Mouse (Mus musculus) gastrocnemius, postnatal 36 days (tissue): ENCODE results near the gene 4931428L18Rik. TPM values are rescaled to one million over a fixed set of nuclear protein-coding genes. Genes with fewer than 3 reads are reported as not detected.

ENCODE experiments used
- DNase-seq, 2 experiments: peaks; one replicate each; pipeline ENCODE4 v3.0.0; 2022
- intact Hi-C: fragments of 180-260 bp; cut with DNase I; formaldehyde crosslinking; loops from one replicate; pipeline ENCODE4 v1.15.1; 2025
- total RNA-seq, 2 experiments: library from RNA; stranded (reverse); gene quantifications; 2 replicates each; pipeline ENCODE4 v1.2.3; 2021

The 4931428L18Rik gene
- total RNA-seq, 2 experiments from 2014 or later = not detected

DNA sequence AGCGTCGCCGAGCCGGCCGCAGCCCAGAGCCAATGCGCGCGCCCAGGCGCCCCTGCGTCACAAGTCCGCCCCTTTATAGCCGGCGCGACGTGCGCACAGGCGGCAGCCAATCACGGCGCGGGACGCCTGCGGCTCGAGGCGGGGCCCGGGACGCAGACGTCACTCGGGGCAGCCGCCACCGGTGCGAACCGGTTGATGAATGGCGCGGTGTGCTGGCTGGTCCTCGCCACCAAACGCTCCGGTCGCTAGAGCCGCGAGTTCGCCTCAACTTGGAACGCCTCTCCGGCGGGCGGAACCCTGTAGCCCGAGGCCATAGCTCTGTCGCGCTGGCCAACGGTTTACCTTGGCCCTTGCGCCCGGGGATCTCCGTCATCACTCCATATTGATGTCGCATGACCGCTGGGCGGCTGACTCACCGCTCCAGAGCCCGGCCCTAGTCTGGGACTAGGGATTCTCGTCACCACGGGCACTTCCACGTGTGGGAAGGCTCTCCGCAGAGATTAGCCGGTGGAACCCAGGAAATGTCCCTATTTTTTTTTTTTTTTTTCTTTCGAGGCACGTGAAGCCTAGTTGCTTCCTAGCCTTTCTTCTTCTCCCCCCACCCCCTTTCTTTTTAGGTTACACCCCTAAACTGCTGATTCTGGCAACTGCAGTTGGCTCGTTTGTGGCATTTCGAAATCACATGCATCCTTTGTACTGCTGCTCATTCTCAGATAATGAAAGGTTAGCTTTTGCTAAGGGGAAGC is 272.6 kb downstream of the 4931428L18Rik start:
- intact Hi-C loops = loop anchor here (5.0 kb wide), 2 partner anchors 67 to 78 kb away; partner anchors contain the start of gene Phf3
- peak; percentile 93 to 95 for DNase-seq

DNA sequence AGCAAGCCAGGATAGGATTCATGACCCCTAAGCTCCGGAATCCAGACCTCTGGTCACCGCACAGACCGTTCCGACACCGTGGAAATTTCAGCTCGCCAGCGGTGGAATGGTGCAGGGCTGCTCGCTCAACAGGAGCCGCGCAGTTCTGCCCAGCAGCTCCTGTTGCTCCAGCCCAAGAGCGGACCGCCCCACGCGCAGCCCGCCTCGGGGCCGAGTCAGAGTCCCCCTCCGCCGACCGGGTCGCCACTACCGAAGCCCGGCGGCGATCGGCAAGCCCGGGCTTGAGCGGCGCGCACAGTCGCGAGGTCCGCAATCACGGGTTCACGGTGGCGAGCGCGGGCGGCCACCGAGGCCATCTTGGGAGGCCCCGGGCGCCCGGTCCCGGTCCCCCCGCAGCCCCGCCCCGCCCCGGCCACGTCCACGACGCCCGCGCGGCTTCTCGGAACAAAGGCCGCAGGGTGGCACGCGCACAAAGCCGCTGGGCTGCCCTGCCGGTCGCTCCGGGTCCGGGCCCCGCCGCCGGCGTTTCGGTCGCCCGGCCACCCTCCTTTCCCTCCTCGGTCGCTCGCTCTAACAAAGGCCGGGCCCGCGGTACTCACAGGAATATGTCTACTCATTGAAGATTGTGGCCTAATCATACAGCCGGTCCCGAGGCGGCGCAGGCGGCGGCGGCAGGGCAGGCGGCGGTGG is 273.4 kb downstream of the 4931428L18Rik start:
- peak in 1 of 2 experiments; percentile 31 for DNase-seq
- intact Hi-C loops = loop anchor here (5.0 kb wide), 1 partner anchor 77 kb away; the partner anchor contains the start of gene Phf3

DNA sequence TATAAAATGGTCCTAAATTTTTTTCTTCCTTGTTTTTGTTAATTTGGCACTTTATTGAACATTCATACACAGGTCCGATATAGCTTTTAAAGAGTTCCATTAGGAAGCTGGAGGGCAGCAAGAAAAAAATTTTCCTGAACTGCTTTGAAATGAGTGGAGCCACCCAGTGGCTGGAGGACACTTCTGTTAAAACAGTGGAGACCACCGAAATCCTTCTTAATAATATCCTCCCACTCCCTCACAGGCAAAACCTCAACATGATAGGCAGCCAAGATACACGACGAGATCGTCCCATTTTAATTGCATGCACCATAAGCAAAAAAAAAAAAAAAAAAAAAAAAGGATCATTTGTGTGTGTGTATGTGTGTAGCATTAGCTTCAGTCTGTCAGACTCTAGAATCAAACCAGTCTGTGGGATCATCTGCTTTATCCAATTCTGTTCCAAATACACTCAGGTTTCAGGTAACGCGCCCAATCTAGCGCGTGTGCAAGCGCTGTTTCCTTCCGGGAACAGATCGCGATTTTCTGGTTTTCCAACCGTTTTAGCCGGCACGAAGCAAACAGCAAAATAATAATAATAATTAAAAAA is 274.0 kb downstream of the 4931428L18Rik start:
- intact Hi-C loops = loop anchor here (5.0 kb wide), 1 partner anchor 76 kb away; the partner anchor contains the start of gene Phf3
- DNase-seq = no peak

Other genes with a start within 250 kb of the 4931428L18Rik start
- not detected for gene AC153137.1, start 244.7 kb downstream of the 4931428L18Rik start, total RNA-seq
- not detected for gene Lgsn, start 46.3 kb downstream of the 4931428L18Rik start, total RNA-seq
- gene Pih1d3, start 154 bp upstream of the 4931428L18Rik start, total RNA-seq = not detected